Mouse (Mus musculus) gastrocnemius, postnatal 10 days (tissue): Measurements from ENCODE around the gene Cfap300. TPM values are rescaled to one million over a fixed set of nuclear protein-coding genes. Genes with fewer than 3 reads are reported as not detected.

ENCODE experiments used
- DNase-seq: peaks from one replicate; pipeline ENCODE4 v3.0.0; 2021; ENCODE audit warnings: mixed read lengths
- total RNA-seq, 2 experiments: library from RNA; stranded (reverse); gene quantifications; 2 replicates each; pipeline ENCODE4 v1.2.3; 2021

The Cfap300 gene
- total RNA-seq, 2 experiments from 2014 or later: 1.2 to 2.0 TPM

- no peak for DNase-seq
Observed at GRCm38 (mm10) chr9:7983665-7984064, 59.0 kb downstream of the Cfap300 start.

DNA sequence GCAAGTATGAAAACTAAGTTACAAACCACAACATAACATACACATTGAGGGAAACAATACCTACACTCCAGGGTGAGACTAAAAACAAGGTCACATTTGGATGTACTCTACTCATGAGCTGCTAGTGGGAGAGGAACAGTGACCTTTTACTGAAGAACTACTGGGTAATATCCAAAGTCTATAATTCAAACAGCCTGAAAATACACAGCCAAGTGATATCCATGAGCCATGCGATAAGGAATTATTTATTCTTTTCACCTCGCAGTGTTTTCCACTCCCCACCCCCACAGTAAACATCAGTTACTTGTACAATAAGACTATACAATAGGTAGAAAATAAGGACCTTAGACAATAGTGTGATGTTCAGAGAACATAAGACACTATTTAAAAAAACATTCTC, 62.5 kb downstream of the Cfap300 start:
- no peak for DNase-seq

GRCm38 (mm10) chr9:7979153-7979916, 63.3 kb downstream of the Cfap300 start:
- DNase-seq: no peak

DNA sequence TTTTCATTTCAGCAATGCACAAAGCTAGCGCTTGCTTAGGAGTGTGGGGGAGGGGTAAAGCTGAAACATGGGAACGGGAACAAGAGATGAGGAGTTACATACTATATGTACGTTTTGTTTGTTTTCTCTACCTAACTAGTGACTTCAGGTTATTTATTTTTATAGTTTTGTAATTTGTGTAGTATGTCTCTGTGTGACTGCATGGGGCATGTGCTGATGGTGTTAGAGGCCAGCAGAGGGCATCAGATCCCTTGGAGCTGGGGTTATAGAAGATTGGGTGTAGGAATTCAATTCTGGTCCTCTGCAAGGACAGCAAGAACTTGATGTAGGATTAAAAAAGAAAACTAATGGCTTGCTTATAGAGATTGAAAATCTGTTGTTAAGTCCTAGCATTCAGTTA, 64.1 kb downstream of the Cfap300 start:
- no peak for DNase-seq

DNA sequence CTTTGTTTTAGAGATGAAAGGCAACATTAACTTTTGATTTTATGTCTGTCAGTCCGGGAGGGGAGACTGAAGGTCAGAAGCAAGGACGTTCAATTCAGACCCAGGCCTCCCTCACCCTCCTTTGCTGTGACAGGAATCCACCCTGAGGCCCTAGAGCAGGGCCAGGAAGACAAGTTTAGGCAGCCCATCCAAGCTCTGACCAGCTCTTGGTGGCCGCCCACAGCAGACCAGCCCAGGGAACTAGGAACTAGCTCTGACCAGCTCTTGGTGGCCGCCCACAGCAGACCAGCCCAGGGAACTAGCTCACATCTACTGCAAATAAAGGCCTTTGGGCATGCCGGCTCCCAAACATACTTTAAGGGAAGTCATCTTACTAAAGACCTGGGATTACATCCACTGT, 65.0 kb downstream of the Cfap300 start:
- DNase-seq: no peak

GRCm38 (mm10) chr9:7971993-7972392, 70.6 kb downstream of the Cfap300 start:
- DNase-seq: no peak

Other genes with a start within 250 kb of the Cfap300 start
- 10 to 100 TPM; 18.1 to 19.6 TPM for gene Birc2, start 205.8 kb downstream of the Cfap300 start, total RNA-seq
- gene Birc3, start 169.6 kb downstream of the Cfap300 start, total RNA-seq: 10 to 100 TPM in 1 of 2 experiments, 1 to 10 TPM in 1; 7.2 to 12.5 TPM
- 10 to 100 TPM; 64.7 to 73.7 TPM for gene Yap1, start 38.2 kb downstream of the Cfap300 start, total RNA-seq
- 1 to 10 TPM; 1.2 to 1.3 TPM for gene Cep126, start 91.5 kb upstream of the Cfap300 start, total RNA-seq